Mouse (Mus musculus): Measurements from ENCODE around the gene Acss1.
A peak's percentile ranks its signal among the peaks of the same experiment; 100 is the strongest.

The Acss1 gene

GRCm38 (mm10) chr2:150643166-150643565 is 25.1 kb downstream of the Acss1 start:
- no peak for DNase-seq (ENCODE audit: extremely low spot score, low spot score)

DNA sequence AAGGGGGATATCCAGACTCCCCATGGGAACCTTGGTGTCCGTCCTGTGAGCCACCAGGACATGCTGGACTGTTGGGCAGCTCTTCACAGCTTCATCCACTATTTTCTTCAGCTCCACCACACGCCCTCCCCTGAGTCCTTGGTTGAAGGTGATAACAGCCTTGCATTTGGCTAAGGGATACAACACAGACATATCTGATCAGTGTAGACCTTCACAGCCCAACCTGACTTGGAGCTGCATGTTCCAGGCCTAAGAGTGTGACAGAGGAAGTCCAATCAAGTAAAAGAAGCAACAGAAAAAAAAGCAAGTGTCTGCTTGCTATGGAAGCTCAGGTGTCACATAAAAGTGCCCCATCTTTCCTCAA is 29.9 kb downstream of the Acss1 start:
- no peak for DNase-seq (ENCODE audit: extremely low spot score, low spot score)

DNA sequence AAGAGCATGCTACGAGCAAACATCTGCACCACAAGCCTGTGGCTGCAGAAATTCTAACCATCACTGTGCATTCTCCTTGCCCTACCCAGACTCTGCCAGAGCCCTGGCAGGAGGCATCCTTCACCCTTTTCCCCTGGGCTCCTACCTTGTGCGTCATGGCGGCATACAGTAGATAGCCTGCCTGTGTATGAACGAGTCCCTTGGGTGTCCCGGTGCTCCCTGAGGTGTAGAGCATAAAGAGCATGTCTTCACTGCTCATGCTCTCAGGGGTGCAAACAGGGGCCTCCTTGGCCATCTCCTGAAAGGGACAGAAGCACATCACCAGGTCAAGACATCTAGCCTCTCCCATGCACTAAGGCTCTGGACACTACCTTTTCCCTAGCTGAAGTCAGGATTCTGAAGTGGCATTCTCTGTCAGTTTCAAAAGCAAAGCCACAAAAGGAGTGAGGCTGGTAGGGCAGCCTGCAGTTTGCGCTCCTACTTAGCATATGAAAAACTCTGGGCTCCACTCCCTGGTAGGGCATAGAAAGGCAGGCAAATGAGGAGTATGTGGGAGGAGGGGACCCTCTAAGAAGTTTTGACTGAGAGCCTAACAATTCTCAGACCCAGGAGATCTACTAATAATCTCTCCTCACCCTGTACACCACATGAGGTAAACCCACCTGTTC is 30.5 kb downstream of the Acss1 start:
- DNase-seq (ENCODE audit: extremely low spot score, low spot score) = no peak

DNA sequence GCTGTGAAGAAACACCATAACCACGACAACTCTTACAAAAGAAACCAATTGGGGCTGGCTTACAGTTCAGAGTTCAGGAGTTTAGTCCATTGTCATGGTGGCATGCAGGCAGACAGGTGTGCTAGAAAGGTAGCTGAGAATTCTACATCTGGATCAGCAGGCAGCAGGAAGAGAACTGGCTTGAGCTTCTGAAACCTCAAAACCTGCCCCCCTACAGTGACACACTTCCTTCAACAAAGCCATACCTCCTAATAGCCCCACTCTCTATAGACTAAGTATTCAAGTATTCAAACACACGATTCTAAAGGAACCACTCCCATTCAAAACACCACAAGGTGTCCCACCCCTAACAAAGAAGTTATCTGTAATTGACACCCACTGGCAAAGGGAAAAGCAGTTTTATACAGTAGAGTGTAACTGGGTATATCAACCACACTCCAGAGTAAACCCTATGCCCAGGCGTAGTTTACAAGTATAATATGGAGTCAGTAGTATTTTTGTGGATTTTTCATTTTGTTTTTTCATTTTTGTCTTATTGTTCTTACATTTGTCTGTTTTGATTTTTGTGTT is 32.3 kb downstream of the Acss1 start:
- no peak for DNase-seq (ENCODE audit: extremely low spot score, low spot score)

DNA sequence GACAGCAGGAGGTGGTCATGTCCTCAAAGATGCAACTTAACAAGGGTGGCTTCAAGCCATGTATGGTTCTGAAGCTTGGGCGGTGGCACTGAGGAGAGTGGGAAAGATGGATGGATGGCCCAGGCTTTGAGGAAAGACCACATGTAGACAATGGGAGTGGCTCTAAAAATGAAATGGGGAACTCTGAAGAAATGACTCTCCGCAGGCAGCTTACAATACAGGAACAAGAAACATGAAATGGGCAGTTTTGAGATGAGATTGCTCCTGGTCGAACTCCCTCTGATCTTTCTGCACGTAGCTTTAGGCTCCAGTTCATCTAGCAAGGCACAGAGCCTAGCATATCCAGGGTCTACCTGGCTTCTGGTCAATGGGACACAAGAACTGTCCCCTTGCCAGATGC is 39.0 kb downstream of the Acss1 start:
- DNase-seq (ENCODE audit: extremely low spot score, low spot score) = no peak

DNA sequence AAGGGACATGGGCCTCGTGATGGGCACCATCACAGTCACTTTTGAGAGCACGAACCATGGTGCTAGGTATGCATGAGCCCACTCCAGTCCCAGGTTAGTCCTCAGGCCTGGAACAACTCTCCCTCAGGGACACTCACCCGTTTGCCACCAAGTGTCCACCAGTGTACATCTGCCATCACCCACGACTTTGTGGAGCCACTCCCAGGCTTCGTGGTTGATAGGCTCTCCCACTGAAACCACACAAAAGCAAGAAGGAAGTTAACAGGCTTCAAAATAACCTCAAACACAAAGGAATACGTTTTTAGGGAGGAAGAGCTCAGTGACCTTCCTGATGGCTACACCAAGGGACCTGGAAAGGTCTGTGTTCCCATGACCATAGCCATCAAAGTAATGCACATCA is 41.2 kb downstream of the Acss1 start:
- no peak for DNase-seq (ENCODE audit: extremely low spot score, low spot score)

DNA sequence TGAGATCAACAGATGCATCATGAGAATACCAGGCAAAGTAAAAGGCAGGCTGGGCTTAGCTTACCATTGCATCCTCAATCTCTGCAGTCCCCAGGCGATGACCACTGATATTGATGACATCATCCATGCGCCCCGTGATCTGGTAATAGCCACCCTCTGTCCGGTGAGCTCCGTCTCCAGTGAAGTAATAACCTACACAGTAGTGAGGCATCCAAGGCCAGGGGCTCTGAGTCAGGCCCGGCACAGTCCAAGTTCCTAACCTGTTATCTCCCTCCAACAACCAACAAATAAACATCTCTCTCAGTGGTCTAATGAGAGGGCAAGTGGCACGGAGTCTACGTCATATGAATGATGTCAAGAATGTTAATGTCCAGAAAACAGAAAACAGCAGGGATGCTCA is 43.4 kb downstream of the Acss1 start:
- DNase-seq (ENCODE audit: extremely low spot score, low spot score) = no peak

DNA sequence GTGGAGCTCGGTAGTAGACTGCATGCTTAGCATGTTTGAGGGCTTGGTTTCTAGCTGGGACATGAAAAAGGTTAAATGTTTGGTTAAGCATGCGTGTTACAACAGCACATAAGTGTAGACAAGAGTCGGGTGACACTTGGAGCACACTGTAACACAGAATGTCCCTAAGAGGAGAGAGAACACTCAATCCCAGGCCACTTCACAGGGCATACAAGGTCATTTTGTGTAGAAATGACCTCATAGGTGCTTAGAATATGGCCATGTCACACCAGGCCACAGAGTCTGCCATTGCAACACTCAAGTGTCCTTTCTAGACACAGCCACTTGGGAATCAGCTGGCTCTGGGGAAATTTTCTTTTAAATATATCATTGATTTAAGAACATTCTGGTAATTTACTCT is 44.3 kb downstream of the Acss1 start:
- DNase-seq (ENCODE audit: extremely low spot score, low spot score) = no peak

- DNase-seq (ENCODE audit: extremely low spot score, low spot score) = no peak
Observed at GRCm38 (mm10) chr2:150621698-150622097, 46.6 kb downstream of the Acss1 start.

DNA sequence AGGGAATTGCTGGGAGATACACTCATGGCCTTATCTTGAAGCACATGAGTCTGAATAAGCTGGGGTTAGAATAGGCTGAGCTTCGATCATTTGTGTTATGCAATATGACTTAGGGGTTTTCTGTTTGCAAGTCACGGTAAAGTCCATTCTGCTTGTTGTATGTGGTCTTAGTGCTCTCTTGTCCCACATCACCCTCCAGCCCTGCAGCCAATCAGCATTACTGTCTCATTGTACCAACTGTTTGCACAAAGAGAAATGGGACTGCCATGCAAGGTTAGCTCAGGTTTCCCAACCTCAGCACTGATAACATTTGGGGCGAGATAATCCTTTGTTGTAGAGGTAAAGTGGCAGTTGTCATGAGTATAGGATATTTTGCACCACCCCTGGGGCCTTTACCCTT is 58.2 kb downstream of the Acss1 start:
- DNase-seq (ENCODE audit: extremely low spot score, low spot score) = no peak

- DNase-seq (ENCODE audit: extremely low spot score, low spot score) = peak; percentile 48
Observed at GRCm38 (mm10) chr2:150608872-150609560, 59.3 kb downstream of the Acss1 start.

DNA sequence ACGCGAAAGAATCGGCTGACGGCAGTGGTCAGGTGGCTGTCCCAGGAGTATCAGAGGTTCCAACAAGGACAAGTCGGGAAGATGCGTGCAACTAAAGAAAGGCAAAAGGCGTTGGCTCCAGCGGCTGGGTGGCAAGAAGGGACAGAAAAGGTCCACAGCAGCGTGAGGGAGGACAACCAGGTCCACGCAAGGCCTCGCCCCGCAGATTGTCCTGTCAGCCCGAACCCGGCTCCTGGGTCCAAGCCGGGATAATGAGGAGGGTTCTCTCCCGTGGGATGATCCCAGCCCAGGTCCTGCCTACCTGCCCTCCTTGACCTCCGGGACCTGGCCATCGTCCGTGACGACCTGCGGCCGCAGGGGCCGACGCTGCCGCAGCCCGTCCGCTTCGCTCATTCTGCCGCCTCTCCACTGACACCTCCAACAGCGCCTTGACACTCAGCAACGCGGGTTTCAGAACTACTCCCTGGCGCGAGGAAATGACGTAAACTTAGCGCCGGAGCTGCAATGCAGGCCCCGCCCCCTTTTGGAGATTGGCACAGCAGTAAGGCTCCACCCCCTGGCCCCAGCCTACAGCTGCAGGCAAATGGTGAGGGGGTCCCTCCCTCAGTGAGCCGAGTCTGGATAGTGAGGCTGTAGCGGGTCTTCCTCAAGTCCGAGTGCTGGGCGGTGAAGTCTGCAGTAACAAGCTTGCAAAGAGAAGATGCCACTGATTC is 60.1 kb downstream of the Acss1 start, which contains the start of gene Apmap:
Gene Apmap, minus strand, starts transcription at position 481 of the 713 bp plus-strand sequence.
- DNase-seq (ENCODE audit: extremely low spot score, low spot score) = peak; percentile 93

DNA sequence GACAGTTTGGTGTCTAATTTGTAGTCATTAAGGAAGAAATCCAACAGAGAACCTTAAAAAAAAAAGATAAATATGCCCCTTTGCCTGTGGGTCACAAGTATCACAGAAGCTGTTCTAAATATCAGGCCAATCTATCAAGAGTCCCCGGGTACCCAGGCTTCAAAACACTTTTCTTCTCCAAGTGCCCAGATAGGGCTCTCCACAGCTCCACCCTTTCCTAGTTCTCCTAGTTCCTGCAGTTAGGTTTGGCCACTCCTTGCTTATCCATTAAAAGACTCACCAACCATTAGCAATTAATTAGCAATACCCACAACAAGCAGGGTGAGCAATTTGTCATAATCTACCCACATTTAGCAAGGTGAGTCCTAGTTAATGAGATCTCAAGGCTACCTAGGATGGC is 61.2 kb downstream of the Acss1 start:
- DNase-seq (ENCODE audit: extremely low spot score, low spot score) = no peak

DNA sequence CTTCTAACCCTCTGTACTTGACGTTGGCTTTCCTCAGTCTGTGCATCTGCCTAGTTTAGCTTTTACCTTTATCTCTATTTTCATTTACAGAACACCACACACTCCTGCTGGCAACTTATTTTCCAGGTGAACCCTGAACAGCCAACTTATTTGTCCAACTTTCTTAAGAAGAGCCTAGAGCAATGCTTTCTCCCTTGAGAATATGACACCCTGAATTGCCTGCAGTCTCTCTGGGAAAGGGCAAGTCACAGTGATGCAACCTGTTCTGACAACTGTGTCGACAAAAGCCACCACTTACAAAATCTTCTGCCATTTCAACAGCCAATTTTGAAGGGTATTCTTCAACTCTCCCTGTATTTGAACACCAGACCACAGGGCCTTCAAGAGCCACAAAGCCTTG is 63.5 kb downstream of the Acss1 start:
- DNase-seq (ENCODE audit: extremely low spot score, low spot score) = no peak

- DNase-seq (ENCODE audit: extremely low spot score, low spot score) = no peak
Observed at GRCm38 (mm10) chr2:150602166-150602565, 66.1 kb downstream of the Acss1 start.

GRCm38 (mm10) chr2:150600263-150600662 is 68.0 kb downstream of the Acss1 start:
- no peak for DNase-seq (ENCODE audit: extremely low spot score, low spot score)

- DNase-seq (ENCODE audit: extremely low spot score, low spot score) = no peak
Observed at GRCm38 (mm10) chr2:150595411-150596190, 72.7 kb downstream of the Acss1 start.

DNA sequence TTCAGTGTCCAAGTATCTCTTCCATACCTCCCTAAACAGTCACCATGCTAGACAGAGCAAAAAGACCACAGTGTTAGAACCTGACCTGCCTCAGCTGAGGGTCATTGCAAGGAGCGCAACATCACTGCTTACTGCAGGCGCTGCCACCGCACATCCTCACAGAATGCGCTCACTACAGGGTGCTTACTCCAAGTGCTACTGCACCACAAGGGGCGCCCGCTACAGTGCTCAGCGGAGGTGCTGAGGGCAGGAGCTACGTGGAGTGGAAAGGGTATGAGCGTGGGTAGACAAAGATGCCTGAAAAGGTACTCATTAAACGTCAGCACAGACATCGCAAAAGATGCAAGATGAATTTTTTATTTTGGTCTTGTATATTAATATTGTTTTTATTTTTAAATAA is 79.2 kb downstream of the Acss1 start:
- DNase-seq (ENCODE audit: extremely low spot score, low spot score) = no peak

- DNase-seq (ENCODE audit: extremely low spot score, low spot score) = no peak
Observed at GRCm38 (mm10) chr2:150579628-150580027, 88.7 kb downstream of the Acss1 start.

DNA sequence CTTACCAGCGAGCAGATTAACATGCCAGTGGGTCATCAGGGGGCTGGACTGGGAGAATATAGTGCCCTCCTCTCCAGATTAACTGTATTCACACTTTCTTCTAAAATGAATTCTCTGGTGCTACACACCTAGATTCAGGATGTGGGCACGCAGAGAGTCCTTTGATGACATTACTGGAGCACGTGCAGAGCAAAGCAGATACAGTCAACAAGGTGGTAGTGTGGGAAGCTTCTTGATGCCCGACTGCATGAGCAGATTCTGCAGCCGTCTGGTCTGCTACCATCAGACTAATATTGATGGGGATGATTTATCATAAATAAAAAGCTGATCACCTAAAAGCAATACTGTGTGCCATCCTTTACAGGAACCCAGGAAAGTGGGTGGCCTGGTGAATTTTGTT is 89.7 kb downstream of the Acss1 start:
- no peak for DNase-seq (ENCODE audit: extremely low spot score, low spot score)

GRCm38 (mm10) chr2:150576256-150576655 is 92.0 kb downstream of the Acss1 start:
- DNase-seq (ENCODE audit: extremely low spot score, low spot score) = no peak

Measured in neural tube, embryonic 10.5 days (tissue).